Mouse (Mus musculus) adrenal gland, adult 18-20 months (tissue): Measurements from ENCODE around the gene Cyth2. TPM values are rescaled to one million over a fixed set of nuclear protein-coding genes. Genes with fewer than 3 reads are reported as not detected.

ENCODE experiments used
- DNase-seq, 2 experiments: peaks; one replicate each; pipeline ENCODE4 v3.0.0; 2021 to 2022; ENCODE audit warnings: low spot score in 2 of 2
- long read RNA-seq, 2 experiments: library from polyadenylated mRNA; stranded (forward); transcript quantifications; one replicate each; pipeline ENCODE4 v2.0.0; 2021
- total RNA-seq, 2 experiments: library from RNA; stranded (reverse); gene quantifications; 1 replicate in 1 of 2; 2 replicates in 1 of 2; pipeline ENCODE4 v1.2.3; 2021

Cyth2 gene
- total RNA-seq = 100 to 1,000 TPM in 1 of 2 experiments, 10 to 100 TPM in 1; 92.9 to 117 TPM
- long read RNA-seq, experiment 1, transcript Cyth2-203 (12 exons, 1,512 nt) = major isoform, 35 of 53 reads
- long read RNA-seq, experiment 1, transcript Cyth2-202 (12 exons, 2,519 nt) = minor isoform, 15 of 53 reads
- long read RNA-seq, experiment 1, partial matches to known transcripts = 2 of 53 reads
- long read RNA-seq, experiment 1, other reads (novel, unspliced or antisense) = 1 of 53 reads
- long read RNA-seq, experiment 2, transcript Cyth2-202 (12 exons, 2,519 nt) = minor isoform, 62 of 183 reads
- long read RNA-seq, experiment 2, transcript Cyth2-203 (12 exons, 1,512 nt) = major isoform, 104 of 183 reads
- long read RNA-seq, experiment 2, partial matches to known transcripts = 8 of 183 reads
- long read RNA-seq, experiment 2, other reads (novel, unspliced or antisense) = 2 of 183 reads

GRCm38 (mm10) chr7:45813787-45814779 is at the start of gene Cyth2:
Cyth2 (minus strand) TSS chr7:45814581.
- peak; percentile 94 to 98 for DNase-seq

GRCm38 (mm10) chr7:45862804-45863203 is 48.4 kb upstream of the Cyth2 start:
- DNase-seq = no peak

- DNase-seq = no peak
Measured at GRCm38 (mm10) chr7:45859008-45859407, 44.6 kb upstream of the Cyth2 start.

GRCm38 (mm10) chr7:45856950-45857901 is 42.8 kb upstream of the Cyth2 start:
- no peak for DNase-seq

- no peak for DNase-seq
Measured at GRCm38 (mm10) chr7:45853089-45853488, 38.7 kb upstream of the Cyth2 start.

GRCm38 (mm10) chr7:45850661-45851060 is 36.3 kb upstream of the Cyth2 start:
- DNase-seq = no peak

- no peak for DNase-seq
Measured at GRCm38 (mm10) chr7:45848447-45849027, 34.2 kb upstream of the Cyth2 start.

GRCm38 (mm10) chr7:45842950-45843744 is 28.8 kb upstream of the Cyth2 start:
- no peak for DNase-seq

- no peak for DNase-seq
Measured at GRCm38 (mm10) chr7:45833924-45834323, 19.5 kb upstream of the Cyth2 start.

GRCm38 (mm10) chr7:45833148-45833790 is 18.9 kb upstream of the Cyth2 start:
- DNase-seq = no peak

GRCm38 (mm10) chr7:45832428-45832827 is 18.0 kb upstream of the Cyth2 start:
- DNase-seq = no peak

GRCm38 (mm10) chr7:45831128-45831525 is 16.7 kb upstream of the Cyth2 start:
- no peak for DNase-seq

- DNase-seq = peak; percentile 77 to 81
Measured at GRCm38 (mm10) chr7:45830427-45831127, 16.2 kb upstream of the Cyth2 start, which contains the start of gene Grwd1. Grwd1 (minus strand) TSS chr7:45830944.

- DNase-seq = no peak
Measured at GRCm38 (mm10) chr7:45826631-45827030, 12.2 kb upstream of the Cyth2 start.

- DNase-seq = no peak
Measured at GRCm38 (mm10) chr7:45824598-45824997, 10.2 kb upstream of the Cyth2 start, which contains the start of gene Kcnj14. Kcnj14 (minus strand) TSS chr7:45824782.

- no peak for DNase-seq
Measured at GRCm38 (mm10) chr7:45820913-45821312, 6.5 kb upstream of the Cyth2 start.

- DNase-seq = no peak
Measured at GRCm38 (mm10) chr7:45819843-45820242, 5.5 kb upstream of the Cyth2 start.

GRCm38 (mm10) chr7:45815984-45816351 is 1.6 kb upstream of the Cyth2 start:
- no peak for DNase-seq
